Mouse (Mus musculus) urinary bladder, adult 2 months (tissue): Measurements from ENCODE around the gene Dgkq. TPM values are rescaled to one million over a fixed set of nuclear protein-coding genes. Genes with fewer than 3 reads are reported as not detected.

ENCODE experiments used
- DNase-seq: peaks from one replicate; pipeline ENCODE4 v3.0.0; 2022; ENCODE audit warnings: low spot score
- polyA plus RNA-seq: library from polyadenylated mRNA; depleted of rRNA; stranded (reverse); fragments of >200 nt; gene quantifications from 2 replicates; pipeline ENCODE4 v1.2.3, GENCODE M21; 2012; rRNA removed

The Dgkq gene
- polyA plus RNA-seq, result 20.2 and 21.5 TPM in 2 replicates

DNA sequence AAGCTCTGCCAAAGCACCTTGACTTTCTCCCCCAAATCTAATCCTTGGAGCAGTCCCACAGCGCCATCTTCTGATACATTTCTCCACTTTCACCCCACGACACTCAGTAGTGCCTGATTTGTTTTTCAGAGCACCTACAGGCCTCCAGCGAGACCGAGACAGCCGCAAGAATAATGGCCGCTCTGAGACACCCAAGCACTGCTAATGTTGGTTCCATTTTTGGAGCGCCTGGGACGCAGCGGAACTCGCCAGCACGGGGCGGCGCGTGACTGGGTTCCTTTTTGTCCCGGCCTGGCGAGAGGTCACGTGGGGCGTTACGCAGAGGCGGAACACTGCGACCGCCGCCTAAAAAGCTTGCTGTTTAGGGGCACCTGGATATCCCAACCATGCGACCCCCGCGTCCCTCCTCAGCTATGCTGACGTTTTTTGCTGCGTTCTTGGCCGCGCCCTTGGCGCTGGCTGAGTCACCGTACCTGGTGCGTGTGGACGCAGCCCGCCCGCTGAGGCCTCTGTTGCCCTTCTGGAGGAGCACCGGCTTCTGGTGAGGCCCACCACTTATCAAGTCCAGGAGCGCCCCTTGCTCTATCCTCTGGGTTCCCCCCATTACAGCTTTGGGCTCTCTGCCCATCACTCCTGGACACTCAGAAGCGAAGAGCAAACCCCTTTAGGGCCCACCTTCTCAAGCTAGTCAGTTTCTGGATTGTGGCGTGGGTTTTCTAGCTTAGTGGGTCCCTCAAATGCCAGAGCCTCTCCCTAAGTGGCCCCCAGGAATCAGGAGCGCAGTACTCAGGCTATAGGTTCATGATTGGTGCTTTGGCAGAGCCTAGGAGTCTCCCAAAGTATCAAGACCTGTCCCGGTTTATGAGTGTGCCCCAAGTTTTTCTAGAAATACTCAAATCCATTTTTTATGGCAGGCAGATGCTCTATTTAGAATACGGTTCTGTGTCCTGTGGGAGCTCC, at the start of gene Dgkq:
Gene Dgkq (minus strand): TSS at position 696 of the 960 bp plus-strand sequence.
- peak; percentile 82 for DNase-seq

DNA sequence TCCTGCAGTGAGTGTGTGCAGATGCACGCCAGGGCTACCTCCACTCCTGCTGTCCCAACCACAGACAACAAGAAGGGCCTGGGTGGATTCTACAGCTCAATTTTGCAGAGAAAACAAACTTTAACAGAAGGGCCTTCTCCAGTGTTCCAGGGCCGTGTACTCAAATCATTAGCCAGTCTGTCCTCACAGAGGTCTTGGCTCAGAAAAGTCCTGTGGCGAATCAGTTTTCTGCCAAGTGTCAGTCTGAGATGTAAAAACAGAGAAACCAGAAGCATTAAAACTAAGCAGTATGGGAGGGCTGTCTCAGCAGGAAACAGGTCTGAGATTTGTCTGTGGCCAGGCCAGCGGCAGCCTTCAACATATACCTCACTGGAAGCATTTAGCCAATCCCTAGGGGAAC, 48.6 kb upstream of the Dgkq start:
- no peak for DNase-seq

DNA sequence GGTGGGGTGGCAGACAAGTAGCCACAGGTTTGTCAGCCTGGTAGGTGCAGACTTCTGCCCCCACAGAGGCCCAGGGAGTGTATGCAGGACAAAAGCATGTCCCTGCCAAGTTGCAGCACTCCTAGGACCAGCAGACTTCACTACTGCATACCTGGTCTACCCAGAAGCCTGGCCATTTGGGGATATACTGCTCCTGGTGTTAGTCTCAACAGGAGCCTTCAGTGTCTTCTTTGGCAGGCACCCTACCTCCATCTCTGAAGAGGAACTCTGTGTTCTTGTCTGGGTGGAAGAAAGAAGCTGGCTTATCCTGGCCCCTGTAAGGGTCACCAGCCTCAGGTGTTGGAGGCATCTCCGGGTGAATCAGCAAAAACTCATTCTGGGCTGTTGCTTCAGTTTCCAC, 46.5 kb upstream of the Dgkq start:
- peak; percentile 13 for DNase-seq

DNA sequence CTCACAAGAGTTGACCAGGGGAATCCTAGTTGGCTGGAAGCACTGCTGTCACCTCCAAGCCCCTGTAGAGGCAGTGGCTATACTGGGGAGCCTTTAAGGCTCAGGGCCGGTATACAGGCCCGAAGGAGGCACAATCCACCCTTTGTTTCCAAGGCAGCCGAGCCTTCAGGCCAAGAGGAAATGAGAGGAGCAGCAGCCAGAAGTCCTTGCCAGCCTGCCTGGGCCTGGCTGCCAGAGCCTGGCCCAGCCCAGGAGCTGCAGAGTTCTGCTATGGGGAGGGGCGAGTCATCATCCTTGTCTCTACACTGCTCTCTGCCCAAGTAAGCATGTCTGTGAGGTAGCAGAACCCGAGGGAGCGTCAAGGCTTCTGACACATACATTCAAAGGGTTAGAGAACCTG, 44.7 kb upstream of the Dgkq start:
- no peak for DNase-seq

DNA sequence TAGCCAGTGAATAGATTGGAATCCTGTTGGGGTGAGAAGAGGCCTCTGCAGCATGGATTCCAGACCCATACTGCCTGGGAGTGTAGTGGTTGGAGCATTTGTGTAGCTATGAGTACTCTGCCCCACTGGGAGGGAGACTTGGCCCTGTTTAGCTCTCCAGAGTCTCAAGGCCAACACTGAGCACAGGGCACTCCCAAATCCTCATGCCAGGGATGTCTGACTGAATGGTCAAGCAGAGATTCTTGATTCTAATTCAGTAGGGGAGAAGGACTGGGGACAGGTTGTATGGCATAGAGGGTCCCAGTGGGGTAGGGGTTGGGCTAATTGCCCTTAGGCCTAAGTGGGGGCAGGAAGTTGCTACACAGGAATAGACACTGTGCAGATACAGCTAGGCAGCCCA, 44.2 kb upstream of the Dgkq start:
- no peak for DNase-seq

DNA sequence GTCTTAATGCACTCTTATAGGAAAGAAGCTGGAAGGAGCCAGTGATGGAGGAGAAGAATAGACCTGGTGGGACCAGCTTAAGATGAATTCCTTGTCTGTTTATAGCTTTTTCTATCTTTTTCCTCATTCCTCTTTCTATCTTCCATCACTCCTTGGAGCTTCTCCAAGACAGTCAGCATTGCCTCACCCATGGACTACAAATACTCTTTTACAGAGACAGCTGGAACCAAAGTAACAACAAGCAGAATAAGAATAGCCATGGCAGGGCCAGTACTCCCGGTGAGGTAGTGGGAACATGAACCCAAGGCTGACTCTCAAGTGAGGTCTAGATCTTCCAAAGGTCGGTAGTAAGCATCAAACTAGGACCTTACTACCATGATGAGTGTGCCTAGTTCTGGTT, 43.6 kb upstream of the Dgkq start:
- DNase-seq, result no peak

DNA sequence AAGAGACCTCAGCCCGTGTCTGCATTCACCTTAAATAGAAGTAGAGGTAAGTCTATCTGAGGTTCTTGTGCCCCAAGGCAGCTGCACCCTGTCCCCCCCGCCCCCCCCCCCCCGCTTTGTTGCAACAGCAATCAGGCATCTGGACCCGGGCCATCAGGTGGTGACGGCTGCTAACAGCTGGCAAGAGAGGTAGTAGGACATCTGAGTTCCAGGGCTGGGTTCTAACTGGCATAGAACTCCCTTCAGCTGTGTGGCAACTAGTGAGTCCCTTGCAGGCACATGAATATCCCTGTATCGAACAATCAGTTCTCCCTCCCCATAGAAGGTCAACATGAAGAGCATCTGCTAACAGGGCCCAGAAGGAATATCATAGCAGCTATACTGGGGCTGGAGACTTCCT, 42.5 kb upstream of the Dgkq start:
- no peak for DNase-seq

DNA sequence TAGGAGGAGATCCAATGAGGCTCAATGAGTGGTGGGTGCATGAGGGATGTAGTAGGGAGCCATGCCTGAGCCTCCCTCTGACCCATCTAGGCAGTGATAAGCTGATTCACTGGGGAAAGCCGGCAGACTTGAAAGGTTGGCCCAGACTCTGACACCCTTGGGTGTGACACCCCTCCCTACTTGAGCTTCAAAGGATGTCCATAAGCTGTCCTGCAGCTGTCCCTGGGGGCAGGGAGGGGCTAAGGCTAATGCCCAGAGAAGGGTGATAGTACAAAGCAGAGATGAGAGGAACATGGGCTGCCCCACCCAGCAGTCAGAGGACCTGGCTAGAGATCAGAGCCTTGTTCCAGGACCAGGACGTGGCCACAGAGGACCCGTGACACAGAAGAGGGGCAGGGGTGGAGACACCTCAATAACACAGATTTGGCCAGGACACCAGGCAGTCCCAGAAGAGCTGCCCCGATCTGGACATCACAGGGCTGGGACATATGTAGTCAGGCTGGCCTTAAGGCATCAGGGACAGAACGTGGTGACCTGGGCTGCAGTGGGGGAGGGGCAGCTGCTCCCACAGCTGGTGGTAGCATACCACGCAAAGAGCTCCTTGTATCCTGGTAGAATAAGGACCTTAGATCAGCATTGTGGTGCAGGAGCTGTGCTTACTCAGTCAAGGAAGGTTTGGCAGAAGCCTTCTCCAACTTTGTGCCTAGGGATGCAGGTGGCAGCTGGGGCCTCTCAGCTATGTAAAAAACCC, 39.7 kb upstream of the Dgkq start:
- no peak for DNase-seq

DNA sequence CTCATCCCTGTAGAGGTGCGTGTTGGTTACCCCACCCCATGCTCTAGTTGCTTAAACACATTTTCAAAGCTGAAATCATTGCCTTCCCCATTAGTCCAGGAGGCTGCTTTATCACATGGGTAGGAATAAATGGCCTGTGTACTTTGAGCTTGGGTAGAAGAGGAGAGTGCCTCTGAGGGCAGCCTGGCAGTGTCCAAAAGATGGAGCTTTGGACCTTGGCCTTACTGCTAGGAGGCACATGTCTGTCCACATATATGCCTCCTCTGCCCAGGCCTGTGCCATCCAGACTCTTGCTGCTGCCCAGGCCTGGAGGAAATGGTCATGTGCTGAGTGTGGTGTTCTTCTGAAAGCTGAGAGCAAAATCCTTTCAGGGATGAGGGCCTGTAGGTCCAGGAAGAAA, 38.9 kb upstream of the Dgkq start:
- DNase-seq, result no peak

DNA sequence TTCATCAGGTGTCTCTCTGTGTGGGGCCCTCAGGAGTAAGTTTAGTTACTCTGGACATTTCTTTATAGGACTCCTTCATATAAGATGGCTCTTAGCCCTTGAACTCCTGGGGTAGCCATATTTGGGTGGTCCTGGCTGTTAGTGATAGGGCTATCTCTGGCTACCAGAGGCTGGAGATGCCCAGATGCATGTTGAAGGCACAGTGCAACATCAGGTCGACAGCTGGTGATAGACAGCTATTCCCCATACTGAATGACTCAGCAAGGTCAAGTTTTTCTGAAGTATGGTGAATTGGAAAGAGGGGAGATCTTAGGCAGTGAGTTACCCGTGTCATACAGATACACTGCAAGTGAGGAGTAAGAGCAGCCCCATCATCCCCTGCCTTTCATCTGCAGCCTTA, 38.3 kb upstream of the Dgkq start:
- no peak for DNase-seq

DNA sequence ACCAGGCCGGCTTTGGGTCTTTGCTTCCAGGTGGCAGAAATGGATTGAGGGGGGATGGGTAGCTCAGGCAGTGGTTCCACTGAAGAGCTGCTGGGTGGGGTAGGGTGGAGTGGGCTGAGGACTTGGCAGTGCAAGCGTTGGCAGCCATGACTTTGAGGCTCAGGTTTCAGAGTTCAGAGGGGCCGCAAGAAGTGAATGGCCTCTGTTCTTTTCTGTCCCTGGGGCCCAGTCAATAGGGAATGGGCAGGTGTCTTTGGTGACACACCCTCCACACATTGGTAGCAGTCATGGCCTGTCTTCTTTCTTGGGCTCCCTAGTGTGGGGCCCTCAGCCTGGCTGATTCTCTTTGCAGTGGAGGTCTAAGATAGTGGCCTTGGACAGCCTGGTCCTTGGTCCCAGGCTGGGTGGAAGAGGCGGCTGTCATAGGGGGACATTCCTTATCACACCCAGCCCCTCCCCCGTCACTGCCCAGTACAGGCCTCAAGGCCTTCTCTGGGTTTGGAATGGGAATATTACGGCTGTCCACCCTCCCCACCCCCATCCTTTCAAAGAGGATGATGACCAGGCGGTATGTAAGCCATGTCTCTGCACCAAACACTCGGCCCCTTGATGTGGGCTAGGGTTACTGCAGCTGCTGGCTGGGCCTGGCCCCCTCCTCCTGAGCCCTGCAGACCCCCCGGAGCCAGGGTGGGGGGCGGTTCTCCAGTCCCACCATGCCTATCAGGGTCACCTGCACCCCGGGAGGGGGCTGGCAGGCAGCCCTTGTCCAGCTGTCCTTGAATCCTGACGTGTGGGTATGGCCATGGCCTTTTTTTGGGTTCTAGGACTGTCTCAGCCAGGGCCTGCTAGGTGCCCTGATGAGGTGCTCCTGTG, 34.5 kb upstream of the Dgkq start:
- no peak for DNase-seq

DNA sequence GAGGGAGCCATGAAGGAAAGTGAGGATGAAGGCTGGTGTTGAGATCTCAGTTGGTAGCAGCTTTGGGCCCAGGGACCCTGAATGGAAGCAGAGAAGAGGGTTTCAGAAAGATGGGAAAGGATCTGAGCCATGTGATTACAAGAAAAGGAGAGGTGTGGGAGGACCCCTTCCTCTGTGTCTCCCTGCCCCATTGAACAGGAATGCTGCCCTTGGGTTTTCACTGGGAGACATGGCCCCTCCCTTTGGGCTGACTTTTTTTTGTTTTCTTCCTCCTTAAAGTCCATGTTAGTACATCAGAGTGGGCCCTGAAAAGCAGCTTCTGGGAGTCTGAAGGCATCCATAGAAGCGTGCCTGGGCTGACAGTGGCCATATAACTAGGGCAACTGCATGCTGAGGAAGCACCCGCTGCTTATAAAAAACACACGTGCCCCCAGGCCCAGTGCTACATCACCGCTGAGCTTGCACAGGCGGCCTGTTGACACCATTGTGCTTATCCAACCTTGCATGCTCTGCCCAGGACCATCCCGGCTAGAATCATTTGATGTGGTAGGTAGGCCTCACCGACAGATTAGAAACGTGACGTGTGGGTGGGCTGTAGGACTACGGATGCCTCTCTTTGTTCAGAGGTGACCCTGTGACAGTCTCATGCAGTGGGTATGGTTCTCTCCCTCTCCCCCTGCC, 32.0 kb upstream of the Dgkq start:
- DNase-seq, result no peak

DNA sequence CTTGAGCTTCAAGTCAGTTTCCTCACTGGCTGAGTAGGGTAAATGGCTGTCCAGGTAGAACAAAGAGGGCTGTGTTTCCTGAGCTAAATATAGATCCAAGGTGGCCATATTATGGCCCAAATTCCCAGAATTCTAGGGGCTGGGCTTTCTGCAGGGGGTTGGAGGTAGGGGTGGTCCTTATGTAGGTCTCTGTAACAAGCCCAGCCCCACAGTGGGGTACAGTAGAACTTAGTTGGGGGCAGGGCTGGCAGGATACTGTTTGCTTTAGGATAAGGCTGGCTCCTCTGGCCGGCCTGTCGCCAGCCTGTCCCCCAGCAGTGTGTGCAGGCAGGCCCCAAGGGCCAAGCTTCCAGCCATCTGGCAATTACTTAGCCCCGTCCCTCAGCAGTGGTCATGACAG, 30.9 kb upstream of the Dgkq start:
- no peak for DNase-seq

DNA sequence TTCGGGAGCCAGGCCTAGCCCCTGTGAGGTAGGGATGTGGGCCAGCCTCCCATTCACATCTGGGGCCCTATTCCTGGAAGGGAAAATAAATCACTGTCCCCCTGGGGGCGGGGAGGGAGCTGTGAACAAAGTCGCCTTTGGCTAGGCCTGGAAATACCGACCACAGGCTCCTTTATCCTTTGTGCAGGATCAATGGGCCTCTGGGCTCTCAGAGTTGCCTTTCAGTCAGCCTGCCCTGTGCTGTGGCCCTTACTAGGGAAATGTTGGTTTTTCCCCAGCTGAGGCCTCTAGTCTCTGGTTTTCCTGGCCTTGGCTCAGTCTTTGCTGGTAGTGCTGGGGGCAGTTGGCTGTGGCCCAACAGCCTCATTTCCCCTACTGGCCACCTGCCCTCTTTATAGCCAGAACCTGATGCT, 27.9 kb upstream of the Dgkq start:
- no peak for DNase-seq

DNA sequence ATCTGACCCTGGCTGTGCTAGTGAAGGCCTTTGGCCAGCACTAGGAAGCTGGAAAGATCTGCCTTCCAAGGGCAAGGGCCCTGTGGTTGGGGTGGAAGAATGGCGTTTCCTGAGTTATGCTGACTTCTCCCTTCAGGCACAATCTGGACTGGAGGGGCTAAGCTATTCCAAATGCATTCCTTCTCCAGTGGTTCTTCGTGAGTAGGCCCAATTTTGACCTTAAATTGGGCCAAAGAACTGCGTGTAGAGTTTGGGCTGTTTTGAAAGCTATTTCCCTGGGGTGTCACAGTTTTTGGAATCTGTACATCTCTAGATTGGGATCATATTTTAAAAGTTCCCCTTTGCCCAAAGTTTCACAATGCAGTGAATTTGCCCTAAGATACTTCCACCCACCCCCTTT, 27.1 kb upstream of the Dgkq start:
- DNase-seq, result no peak

DNA sequence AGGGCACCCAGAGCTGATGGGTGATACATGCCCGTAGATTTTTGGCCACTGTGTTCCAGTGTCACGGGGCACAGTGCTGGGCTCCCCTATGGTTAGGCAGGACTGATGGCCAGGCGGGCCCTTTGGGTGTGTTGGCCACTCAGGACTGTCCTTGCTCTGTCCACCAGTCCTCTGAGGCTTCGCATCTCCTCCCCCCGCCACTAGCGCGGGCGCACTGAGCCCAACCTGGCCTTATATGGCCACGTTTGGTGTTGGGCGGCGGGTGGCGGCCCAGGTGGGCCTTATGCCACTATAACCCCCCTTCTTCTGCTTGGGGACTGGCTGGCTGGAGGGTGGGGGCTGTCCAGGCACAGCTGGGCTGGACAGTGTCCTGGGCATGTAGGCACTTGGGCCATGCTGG, 26.4 kb upstream of the Dgkq start:
- no peak for DNase-seq

DNA sequence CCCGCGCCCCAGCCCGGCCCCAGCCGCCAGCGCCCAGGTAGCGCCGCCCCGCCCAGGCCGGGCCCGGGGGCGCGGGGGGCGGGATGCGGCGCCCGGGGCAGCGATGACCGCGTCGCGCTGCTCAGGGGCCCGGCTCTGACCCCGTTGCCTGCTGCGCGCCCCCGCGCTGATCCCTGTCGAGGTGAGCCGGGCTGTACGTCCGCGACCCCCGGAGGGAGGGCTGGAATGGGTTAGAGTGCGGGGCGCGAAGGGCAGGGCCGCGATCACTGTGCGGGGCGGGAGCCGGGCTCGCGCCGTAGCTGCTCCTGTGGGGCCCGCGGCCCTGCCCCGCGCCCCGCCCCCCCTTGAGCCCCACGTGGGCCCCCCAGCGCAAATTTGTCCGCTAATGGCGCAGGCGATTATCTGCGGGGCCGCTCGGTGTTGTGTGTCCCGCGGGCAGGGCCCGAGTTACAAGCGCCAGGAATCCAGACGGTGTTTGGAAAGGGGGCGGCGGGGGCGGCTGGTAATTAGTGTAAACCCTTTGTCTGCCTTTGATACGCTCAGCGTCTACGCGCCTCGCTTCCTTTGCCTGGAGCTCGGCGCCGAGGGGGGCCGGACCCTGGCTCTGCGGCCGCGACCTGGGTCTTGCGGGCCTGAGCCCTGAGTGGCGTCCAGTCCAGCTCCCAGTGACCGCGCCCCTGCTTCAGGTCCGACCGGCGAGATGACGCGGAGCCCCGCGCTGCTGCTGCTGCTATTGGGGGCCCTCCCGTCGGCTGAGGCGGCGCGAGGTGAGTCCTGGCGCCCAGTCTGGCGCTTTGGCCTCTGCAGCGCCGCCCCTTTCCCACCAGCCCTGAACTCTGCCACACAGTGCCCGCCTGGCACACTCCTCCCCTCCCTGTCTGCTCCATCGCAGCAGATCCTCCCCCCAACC, 25.1 kb upstream of the Dgkq start:
- peak; percentile 47 for DNase-seq

DNA sequence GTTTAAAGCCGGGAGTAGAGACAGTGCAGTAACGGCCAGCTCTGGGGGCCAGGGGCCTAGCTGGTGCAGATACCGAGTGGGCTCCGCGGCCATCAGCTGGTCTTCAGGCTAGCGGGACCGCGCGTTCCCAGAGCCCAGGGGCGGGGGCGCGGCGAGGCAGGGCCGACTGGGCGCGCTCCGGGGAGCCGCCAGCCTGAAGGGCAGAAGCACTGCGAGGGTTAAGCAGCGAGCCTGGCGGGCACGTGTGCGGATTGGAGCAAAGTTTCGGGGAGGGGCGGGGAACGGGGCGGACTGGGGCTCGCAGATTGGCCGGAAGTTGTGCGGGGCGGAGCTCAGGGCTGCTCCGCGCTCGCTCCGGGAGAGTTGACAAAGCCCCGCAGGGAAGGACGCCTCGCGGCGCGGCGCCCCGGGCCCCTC, 24.4 kb upstream of the Dgkq start:
- peak; percentile 72 for DNase-seq

DNA sequence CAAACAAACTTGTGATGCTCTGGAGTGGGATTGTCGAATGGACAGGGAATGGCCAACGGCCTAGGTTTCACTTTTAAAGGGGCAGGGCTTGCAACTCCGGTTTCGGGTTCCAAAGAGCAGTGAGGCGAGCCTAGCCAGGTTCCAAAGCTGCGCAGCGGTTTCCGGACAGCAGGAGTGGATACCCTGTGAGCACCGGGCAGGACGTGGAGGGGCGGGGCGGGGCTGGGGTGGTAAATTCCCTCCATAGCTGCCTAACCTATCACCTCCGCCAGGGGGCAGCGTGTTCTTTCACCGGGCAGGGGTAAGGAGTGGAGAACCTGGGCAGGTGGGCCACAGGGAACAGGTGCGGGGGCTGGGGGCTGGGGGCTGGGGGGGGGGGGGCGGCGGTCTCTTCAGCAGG, 22.8 kb upstream of the Dgkq start, which contains the start of gene Fgfrl1:
Gene Fgfrl1 (plus strand): TSS at position 112 of the 400 bp plus-strand sequence.
- DNase-seq, result peak; percentile 64

DNA sequence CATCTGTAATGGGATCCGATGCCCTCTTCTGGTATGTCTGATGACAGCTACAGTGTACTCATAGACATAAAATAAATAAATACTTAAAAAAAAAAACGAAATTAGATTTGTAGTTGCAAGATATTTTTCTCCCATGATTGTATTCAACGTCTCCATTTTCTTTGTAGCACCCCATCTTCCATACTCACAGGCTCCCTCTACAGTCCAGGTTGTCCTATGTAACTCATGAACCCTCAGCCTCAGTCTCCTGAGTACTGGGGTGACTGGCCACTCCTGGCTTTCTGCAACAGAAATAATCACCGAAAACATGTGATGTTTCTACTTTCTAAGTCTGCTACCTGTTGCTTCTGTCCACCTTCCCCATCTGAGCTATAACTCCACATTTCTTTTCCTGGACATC, 21.7 kb upstream of the Dgkq start:
- no peak for DNase-seq
